10 mouse cellular contexts compared by ENCODE assay signal in the genomic region with DNA sequence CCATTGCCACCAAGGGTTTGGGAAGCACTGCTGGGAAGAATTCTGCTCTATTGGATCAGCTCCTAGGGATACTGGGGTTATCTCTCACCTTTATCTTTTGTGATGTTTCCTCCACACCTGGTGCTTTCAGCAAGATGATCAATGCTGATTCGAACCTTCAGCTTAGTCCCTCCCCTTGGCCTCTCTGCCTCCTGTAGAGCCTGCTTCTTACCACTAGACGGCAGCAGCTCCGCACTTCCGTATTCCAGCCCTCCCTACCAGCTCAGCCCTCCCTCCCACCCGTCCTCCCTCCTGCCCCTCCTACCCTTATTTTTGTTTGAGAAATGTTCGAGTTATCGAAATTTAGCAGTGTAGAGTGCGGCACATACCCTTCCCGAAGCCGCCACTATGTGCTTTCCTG. TPM values are rescaled to one million over a fixed set of nuclear protein-coding genes. Genes with fewer than 3 reads are reported as not detected.
DNase-seq lines count a peak whose midpoint lies in the region; ATAC-seq and TF ChIP-seq lines count a peak whose summit lies in the region.
"Had no signal": no experiment of that assay in that cellular context is flagged by ENCODE, and none has a peak within 500 bp of the region (broad histone marks: within the 10 kb centered on the region; RNA-seq: fewer than 3 reads in every experiment).

No protein-coding gene starts in this region.

- WGBS in midbrain, postnatal 0 days, result 69% methylated on average over 10 of the region's 10 CpGs
- 67% methylated on average over 10 of the region's 10 CpGs for WGBS in midbrain, embryonic 10.5 days

- H3K36me3 ChIP-seq in midbrain, postnatal 0 days (ENCODE audit: insufficient read depth, low read length), result no peaks in the 10 kb centered on the region
- no peaks in the 10 kb centered on the region for H3K36me3 ChIP-seq in midbrain, embryonic 10.5 days
- H3K36me3 ChIP-seq: embryonic facial prominence, embryonic 12.5 days had no signal

- H3K27ac ChIP-seq in midbrain, postnatal 0 days (ENCODE audit: low read depth, low read length), result no peak overlapping the region
- no peak overlapping the region for H3K27ac ChIP-seq in midbrain, embryonic 10.5 days (replicated peaks)
- H3K27ac ChIP-seq: embryonic facial prominence, embryonic 12.5 days; macrophage had no signal

- ATAC-seq in midbrain, postnatal 0 days (ENCODE audit: low FRiP score), result no peak
- no peak for ATAC-seq in activated CD4-positive, CD25-positive, alpha-beta regulatory T cell, adult 4 months

- no peaks in the 10 kb centered on the region for H3K9me3 ChIP-seq in midbrain, postnatal 0 days (ENCODE audit: low read length)
- H3K9me3 ChIP-seq in midbrain, embryonic 10.5 days (replicated peaks), result no peaks in the 10 kb centered on the region
- H3K9me3 ChIP-seq: embryonic facial prominence, embryonic 12.5 days had no signal

- H3K4me3 ChIP-seq in midbrain, postnatal 0 days (ENCODE audit: low read depth, low read length), result no peak overlapping the region
- H3K4me3 ChIP-seq in midbrain, embryonic 10.5 days, result no peak overlapping the region
- H3K4me3 ChIP-seq: embryonic facial prominence, embryonic 12.5 days had no signal

- H3K4me2 ChIP-seq in midbrain, postnatal 0 days (ENCODE audit: low read depth, low read length, poor library complexity, severe bottlenecking), result no peak overlapping the region
- H3K4me2 ChIP-seq: embryonic facial prominence, embryonic 12.5 days had no signal

- DNase-seq in embryo, embryonic 10 days (ENCODE audit: low spot score), result peak; percentile 56
- no peak for DNase-seq in embryo, embryonic 9.5 days (ENCODE audit: extremely low spot score)
- DNase-seq in midbrain, postnatal 0 days (ENCODE audit: low spot score), result peak; percentile 17
- DNase-seq in midbrain, embryonic 10.5 days (ENCODE audit: low spot score), result no peak
- peak; percentile 62 for DNase-seq in forelimb bud, embryonic 11.5 days (ENCODE audit: low read depth, low spot score)
- DNase-seq in thymus, postnatal 14 days, result peak; percentile 40
- DNase-seq in layer of hippocampus, adult 8-10 months (ENCODE audit: low spot score in 2 of 2), result no peak

- peak; percentile 45 for TF ChIP-seq CTCF in midbrain, postnatal 0 days (IDR thresholded peaks at IDR 0.05)

- no peaks in the 10 kb centered on the region for H3K27me3 ChIP-seq in midbrain, postnatal 0 days (ENCODE audit: insufficient read depth, low read length)
- H3K27me3 ChIP-seq in midbrain, embryonic 10.5 days (ENCODE audit: low read depth, poor library complexity, severe bottlenecking), result no peaks in the 10 kb centered on the region
- H3K27me3 ChIP-seq: embryonic facial prominence, embryonic 12.5 days had no signal

- H3K4me1 ChIP-seq in midbrain, postnatal 0 days (ENCODE audit: insufficient read depth, low read length), result no peaks in the 10 kb centered on the region
- H3K4me1 ChIP-seq in midbrain, embryonic 10.5 days, result peaks cover under 1% of the 10 kb centered on the region; the same call in 1 of the 2 replicates
- H3K4me1 ChIP-seq: embryonic facial prominence, embryonic 12.5 days had no signal

- no peak overlapping the region for H3K9ac ChIP-seq in midbrain, postnatal 0 days (replicated peaks; ENCODE audit: low read length, poor library complexity, severe bottlenecking)
- H3K9ac ChIP-seq: embryonic facial prominence, embryonic 12.5 days had no signal

RNA-seq across cellular contexts. Expression of a gene that starts 55.5 kb away (rescaled TPM):
- total RNA-seq in midbrain, postnatal 0 days (2014; rRNA removed), result 2.3 and 2.6 TPM in 2 replicates
- 0.52 and 0.65 TPM in 2 replicates for polyA plus RNA-seq in midbrain, postnatal 0 days (2015; fragmentation: Nextera tagmentation; extraction: Ambion mirVana)
- polyA plus RNA-seq in midbrain, embryonic 10.5 days (2016; fragmentation: Nextera tagmentation; extraction: Ambion mirVana), result 2.3 and 3.4 TPM in 2 replicates
- polyA plus RNA-seq in activated CD4-positive, CD25-positive, alpha-beta regulatory T cell, adult 4 months (2017; shearing (Covaris generic)), result under 1 TPM; 0.07 to 0.18 TPM
- 1 to 10 TPM; 3.5 to 5.7 (median 4.4) TPM for total RNA-seq in layer of hippocampus, adult 8-10 months (2022)
- polyA plus RNA-seq: macrophage had no signal

Comparison
In these comparisons a context has a peak if more than half of its experiments do, and no peak if none do; other contexts are left out.
1. DNase-seq: peak in embryo, embryonic 10 days (single experiment), midbrain, postnatal 0 days (single experiment), forelimb bud, embryonic 11.5 days (single experiment) and thymus, postnatal 14 days (single experiment); none in embryo, embryonic 9.5 days (single experiment), midbrain, embryonic 10.5 days (single experiment) and layer of hippocampus, adult 8-10 months (0 of 2).